ENCODE assay signal across 9 mouse cellular contexts in the genomic region with DNA sequence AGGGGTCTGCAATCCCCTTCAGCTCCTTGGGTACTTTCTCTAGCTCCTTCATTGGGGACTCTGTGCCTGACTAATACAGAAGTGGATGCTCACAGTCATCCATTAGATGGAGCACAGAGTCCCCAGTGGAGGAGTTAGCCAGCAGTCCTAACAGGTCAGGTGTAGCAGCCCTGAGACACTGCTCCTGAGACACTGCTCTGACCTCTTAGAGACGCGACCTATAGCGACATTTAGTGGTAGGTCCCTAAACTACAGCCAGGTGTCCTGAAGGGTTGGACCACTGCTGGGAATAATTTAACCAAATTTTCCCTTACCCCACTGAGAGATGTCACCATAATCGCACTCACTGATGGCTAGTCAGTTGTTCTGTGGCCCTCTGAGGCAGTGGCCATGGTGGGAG.
A peak's percentile ranks its signal among the peaks of the same experiment; 100 is the strongest.
DNase-seq lines count a peak whose midpoint lies in the region; ATAC-seq and TF ChIP-seq lines count a peak whose summit lies in the region.
"Had no signal": no experiment of that assay in that cellular context is flagged by ENCODE, and none has a peak within 500 bp of the region (broad histone marks: within the 10 kb centered on the region; RNA-seq: fewer than 3 reads in every experiment).

No protein-coding gene starts in this region.

- no peaks in the 10 kb centered on the region for H3K4me1 ChIP-seq in embryonic fibroblast, embryonic 13.5 days (ENCODE audit: control insufficient read depth, insufficient read depth, low read length)
- peaks cover 2% of the 10 kb centered on the region; the same call in 1 of the 2 replicates for H3K4me1 ChIP-seq in limb, embryonic 14.5 days (ENCODE audit: control insufficient read depth, insufficient read depth, low read length)

- TF ChIP-seq CTCF in embryonic fibroblast, embryonic 13.5 days (IDR thresholded peaks at IDR 0.05; ENCODE audit: borderline replicate concordance, insufficient read depth, low read length): peak; percentile 57; the same call in 1 of the 2 replicates

- no peaks in the 10 kb centered on the region for H3K9me3 ChIP-seq in limb, embryonic 14.5 days (ENCODE audit: control insufficient read depth, low read length)
- H3K9me3 ChIP-seq: megakaryocyte, embryonic 14.5 days had no signal

- H3K9ac ChIP-seq in limb, embryonic 14.5 days (ENCODE audit: low read depth, low read length, severe bottlenecking): no peak overlapping the region

- H3K36me3 ChIP-seq in limb, embryonic 14.5 days (ENCODE audit: control insufficient read depth, insufficient read depth, low read length): no peaks in the 10 kb centered on the region

- H3K4me2 ChIP-seq in limb, embryonic 14.5 days (replicated peaks; ENCODE audit: low read depth, low read length, severe bottlenecking): no peak overlapping the region

- ATAC-seq in hematopoietic stem cell, adult 5-6 weeks (replicated peaks in 1 of 2; ENCODE audit: insufficient read depth in 1 of 2, low FRiP score in 2 of 2, low TSS enrichment in 1 of 2, low read depth in 1 of 2, poor library complexity in 2 of 2, severe bottlenecking in 2 of 2): peak; percentile 90 to 96
- no peak for ATAC-seq in limb, embryonic 14.5 days (ENCODE audit: low FRiP score, low read depth)

- no peak overlapping the region for H3K27ac ChIP-seq in embryonic fibroblast, embryonic 13.5 days (ENCODE audit: insufficient read depth, low read length)
- no peak overlapping the region for H3K27ac ChIP-seq in limb, embryonic 14.5 days (replicated peaks; ENCODE audit: low read depth, low read length)

- H3K27me3 ChIP-seq in limb, embryonic 14.5 days (ENCODE audit: control insufficient read depth, insufficient read depth, low read length): no peaks in the 10 kb centered on the region

- 2% methylated on average over 4 of the region's 4 CpGs for WGBS in limb, embryonic 14.5 days

- TF ChIP-seq POLR2A in embryonic fibroblast, embryonic 13.5 days (IDR thresholded peaks at IDR 0.05; ENCODE audit: low read depth, low read length): no peak
- no peak for TF ChIP-seq POLR2A in limb, embryonic 14.5 days (IDR thresholded peaks at IDR 0.05; ENCODE audit: borderline replicate concordance, extremely low read depth, insufficient read depth, insufficient read length)

- peak; percentile 24 to 32 for DNase-seq in layer of hippocampus, postnatal 14 days (ENCODE audit: low spot score in 2 of 2)
- DNase-seq in layer of hippocampus, adult 9-10 months (ENCODE audit: low spot score): no peak
- DNase-seq in adrenal gland, postnatal 36 days: peak; percentile 53 to 65
- peak; percentile 57 for DNase-seq in limb, embryonic 14.5 days (ENCODE audit: low spot score)
- peak; percentile 28 for DNase-seq in naive thymus-derived CD4-positive, alpha-beta T cell, adult 2 months (ENCODE audit: low read depth)
- peak; percentile 30 for DNase-seq in thymus, postnatal 25 days

- no peak overlapping the region for H3K4me3 ChIP-seq in embryonic fibroblast, embryonic 13.5 days (ENCODE audit: insufficient read depth, low read length)
- H3K4me3 ChIP-seq in limb, embryonic 14.5 days (replicated peaks; ENCODE audit: low read length): no peak overlapping the region
- H3K4me3 ChIP-seq: megakaryocyte, embryonic 14.5 days had no signal
